In genomic region chr11:51763213-51763907, GRCm38 (mm10) we compare ENCODE assay signal across 1 mouse cellular context.
TF ChIP-seq lines count a peak whose summit lies in the region.

Gene Sec24a, minus strand, starts transcription at chr11:51763634.
Gene Sar1b, plus strand, starts transcription at chr11:51763687.

TF ChIP-seq in CH12.LX, 34 proteins besides CTCF, POLR2A, EP300 and RAD21 (continued from another document):
- TF ChIP-seq RCOR1 (conservative IDR thresholded peaks at IDR 0.05; ENCODE audit: low read depth, low read length) (no peak; the same call in 1 of the 2 replicates), ELF1 (IDR thresholded peaks at IDR 0.05; ENCODE audit: low read depth, low read length) (peak; percentile 96), MAX (IDR thresholded peaks at IDR 0.05; ENCODE audit: low read length) (peak; percentile 73), UBTF (IDR thresholded peaks at IDR 0.05; ENCODE audit: low read depth, low read length) (no peak), CHD2 (IDR thresholded peaks at IDR 0.05; ENCODE audit: low read length) (peak; percentile 96), SIN3A (IDR thresholded peaks at IDR 0.05; ENCODE audit: low read length) (peak; percentile 99), NRF1 (IDR thresholded peaks at IDR 0.05; ENCODE audit: low read depth, low read length) (peak; percentile 61), ZMIZ1 (IDR thresholded peaks at IDR 0.05; ENCODE audit: low read depth, low read length) (peak; percentile 54; the same call in 1 of the 2 replicates), POLR2AphosphoS2 (IDR thresholded peaks at IDR 0.05; ENCODE audit: low read depth, low read length) (peak; percentile 46; the same call in 1 of the 2 replicates), TCF12 (IDR thresholded peaks at IDR 0.05; ENCODE audit: low read depth, low read length) (peak; percentile 96), JUN (IDR thresholded peaks at IDR 0.05; ENCODE audit: insufficient read depth, low read depth, low read length) (no peak), TBP (conservative IDR thresholded peaks at IDR 0.05; ENCODE audit: low read depth, low read length) (peak; percentile 60; the same call in 1 of the 2 replicates)
TF ChIP-seq in CH12.LX: peak in this region for 21.
